Mouse (Mus musculus) layer of hippocampus, adult 8-10 months (tissue): ENCODE measurements at regions not wholly inside any gene's neighbourhood (a gene's known extent, or its start where the extent isn't known, plus 50 kb on each side); places are given as distances from the start of the nearest gene placed in this dataset.
A peak's percentile ranks its signal among the peaks of the same experiment; 100 is the strongest.

Experiments
- DNase-seq, 2 experiments: peaks; one replicate each; pipeline ENCODE4 v3.0.0; 2022; ENCODE audit warnings: low spot score in 2 of 2

DNA sequence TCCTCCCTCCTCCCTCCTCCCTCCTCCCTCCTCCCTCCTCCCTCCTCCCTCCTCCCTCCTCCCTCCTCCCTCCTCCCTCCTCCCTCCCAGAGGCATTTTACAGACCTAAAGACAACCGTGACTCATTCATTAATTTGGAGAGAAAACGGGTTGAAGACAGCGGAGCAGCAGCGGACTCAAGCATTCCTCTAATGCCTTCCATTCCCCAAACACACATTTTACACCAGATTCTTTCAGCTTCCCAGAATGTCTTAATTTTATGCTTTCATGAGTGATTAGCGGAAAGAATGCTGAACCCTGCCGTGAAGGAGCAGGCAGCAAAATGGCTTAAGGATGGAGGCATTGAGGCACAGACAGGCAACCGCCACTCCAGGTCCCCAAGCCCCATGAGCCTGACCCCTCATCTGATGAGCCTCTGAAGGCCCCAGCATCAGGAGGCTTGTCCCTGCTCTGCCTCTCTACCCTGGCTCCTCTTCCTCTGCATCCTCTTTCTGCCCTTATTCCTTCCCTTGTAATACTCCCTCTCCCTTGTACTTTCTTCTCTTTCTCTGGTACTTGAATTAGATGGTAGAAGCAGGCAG lies 192.5 kb downstream of the Cdc5l start:
- DNase-seq: no peak

DNA sequence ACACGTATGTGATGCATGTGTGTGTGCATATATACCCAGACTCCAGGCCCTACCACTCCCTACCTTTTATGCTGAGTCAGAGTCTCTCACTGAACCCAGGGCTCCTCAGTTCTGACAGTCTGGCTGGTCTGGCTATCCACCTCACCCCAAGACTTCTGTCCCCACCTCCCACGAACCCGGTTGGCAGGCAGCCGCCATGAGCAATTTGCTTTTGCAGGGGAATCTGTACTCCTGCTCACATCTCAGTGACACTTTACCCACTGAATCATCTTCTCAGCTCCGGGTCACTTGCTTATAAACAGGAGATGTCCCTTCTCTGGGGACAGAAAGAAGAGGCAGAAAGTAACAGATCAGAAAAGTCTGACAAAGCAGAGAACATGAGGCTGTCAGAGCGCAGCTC lies 193.0 kb downstream of the Cdc5l start:
- no peak for DNase-seq

DNA sequence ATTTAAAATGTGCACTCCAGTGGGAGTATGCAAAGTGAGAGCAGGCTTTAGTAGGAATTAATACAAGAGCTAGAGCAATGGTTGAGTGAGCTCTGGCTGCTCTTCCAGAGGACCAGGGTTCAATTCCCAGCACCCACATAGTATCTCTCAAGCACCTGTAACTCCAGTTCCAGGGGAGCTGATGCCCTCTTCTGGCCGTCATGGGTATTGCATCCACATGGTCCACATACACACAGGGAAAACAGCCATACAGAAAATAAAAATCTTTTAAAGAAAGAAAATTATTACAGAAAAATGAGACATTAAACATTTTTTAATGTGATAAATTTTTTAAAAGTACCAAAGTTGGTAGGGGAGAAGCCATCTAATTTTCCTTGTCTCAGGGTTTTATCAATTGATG lies 196.3 kb downstream of the Cdc5l start:
- DNase-seq: no peak

DNA sequence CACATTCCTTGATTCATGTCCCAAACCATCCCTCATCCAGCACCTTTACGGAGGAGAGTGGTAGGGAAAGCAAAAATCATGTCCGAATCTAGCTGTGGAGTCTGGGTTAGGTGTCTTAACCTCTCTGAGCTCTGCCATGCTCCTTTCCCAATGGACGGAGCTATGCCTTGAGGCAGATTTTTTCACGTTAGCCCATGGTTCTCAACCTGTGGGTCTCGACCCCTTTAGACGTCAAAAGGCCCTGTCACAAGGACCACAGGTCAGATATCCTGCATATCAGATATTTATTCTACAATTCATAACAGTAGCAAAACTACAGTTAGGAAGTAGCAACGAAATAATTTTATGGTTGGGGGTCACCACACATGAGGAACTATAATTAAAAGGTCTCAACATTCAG lies 198.1 kb downstream of the Cdc5l start:
- no peak for DNase-seq

DNA sequence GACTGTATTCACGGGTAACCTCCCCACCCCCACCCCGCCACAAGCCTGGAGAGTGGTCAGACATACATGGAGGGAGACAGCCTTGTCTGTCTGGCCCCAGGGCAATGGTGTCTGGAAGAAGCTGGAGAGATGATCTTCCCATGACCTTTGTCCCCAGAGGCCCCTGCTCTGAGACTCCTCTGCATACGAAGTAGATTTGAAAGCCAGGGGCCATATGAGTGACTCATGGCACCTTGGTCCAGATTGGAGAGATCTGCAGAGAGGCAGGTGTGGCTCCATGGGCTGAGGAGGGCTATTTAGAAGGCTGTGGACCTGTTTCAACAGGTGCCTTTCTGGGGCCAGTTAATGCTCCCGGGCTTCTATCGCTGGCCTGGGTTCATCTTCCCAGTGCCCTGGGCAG lies 200.7 kb downstream of the Cdc5l start:
- no peak for DNase-seq

DNA sequence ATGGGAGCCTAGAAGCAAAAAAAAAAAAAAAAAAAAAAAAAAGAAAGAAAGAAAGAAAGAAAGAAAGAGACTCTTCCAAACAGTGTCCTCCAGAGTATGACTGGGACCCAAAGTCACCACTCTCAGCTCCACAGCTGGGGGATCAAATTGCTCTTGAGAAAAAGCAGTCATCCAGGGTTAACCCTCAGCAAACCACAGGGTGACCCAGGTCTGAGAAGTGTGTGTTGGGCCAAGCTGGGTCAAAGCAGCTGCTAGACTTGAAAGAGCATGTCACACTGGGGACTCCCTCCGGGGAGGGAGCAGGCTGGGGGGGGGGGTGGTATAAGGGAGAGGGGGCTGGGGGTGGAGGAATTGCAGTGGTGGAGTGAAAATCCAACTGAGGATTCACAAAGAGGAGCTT lies 206.3 kb downstream of the Cdc5l start:
- DNase-seq: no peak

DNA sequence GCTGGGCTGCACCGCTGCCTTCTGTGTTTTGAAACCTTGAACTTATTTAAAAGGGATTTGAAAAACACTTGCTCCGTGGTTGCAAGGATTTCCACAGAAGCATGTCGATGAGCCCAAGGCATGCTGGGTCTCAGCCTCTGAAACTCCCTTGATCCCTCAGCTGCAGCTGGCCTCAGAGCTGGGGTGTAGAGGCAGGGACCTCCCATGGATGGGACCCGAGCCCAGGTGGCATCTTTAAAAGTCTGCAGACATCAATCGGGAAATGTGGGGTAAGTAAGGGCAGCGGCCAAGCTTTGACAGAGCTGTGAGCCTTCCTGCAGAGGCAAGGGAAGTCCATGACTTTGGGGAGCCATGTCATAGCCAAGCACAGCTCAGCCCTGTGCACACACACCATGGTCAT lies 207.1 kb downstream of the Cdc5l start:
- no peak for DNase-seq

DNA sequence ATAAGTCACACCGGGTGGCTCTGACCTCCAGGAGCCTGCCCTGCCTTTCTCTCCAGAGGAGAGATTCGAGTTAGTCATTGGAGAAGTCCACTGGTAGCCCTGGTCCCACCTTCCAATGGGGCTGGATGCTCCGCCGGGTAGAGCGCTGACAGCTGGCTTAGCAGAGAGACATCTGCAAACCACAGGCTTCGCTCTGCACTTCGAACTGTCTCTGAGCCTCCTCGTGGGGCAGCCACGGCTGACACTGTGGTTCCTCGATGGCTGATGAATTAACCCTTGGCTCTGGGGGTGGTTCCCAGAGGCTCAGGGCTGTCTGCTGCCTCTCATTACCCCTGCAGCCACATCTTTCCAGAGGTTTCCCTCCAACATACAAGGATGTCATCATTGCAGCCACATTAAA lies 211.9 kb downstream of the Cdc5l start:
- DNase-seq: no peak

DNA sequence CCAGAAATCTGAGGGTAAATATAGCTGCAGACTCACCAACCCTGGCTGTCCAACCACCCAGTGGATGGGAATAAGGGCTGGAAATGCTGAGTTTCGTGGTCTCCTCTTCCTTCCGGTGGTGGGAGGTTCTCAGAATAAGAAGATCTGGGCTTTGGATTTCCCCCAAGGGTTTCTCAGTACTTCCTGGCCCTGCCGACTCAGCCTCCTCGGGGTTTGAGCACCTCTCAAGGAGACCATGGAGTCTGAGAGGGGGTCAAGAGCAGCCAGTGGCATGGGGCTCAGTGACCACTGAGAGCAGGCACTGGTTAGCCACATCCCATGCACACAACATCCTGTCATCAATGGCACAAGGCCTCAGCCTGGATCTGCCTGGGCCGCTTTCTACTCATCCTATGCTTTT lies 216.4 kb downstream of the Cdc5l start:
- DNase-seq: no peak

DNA sequence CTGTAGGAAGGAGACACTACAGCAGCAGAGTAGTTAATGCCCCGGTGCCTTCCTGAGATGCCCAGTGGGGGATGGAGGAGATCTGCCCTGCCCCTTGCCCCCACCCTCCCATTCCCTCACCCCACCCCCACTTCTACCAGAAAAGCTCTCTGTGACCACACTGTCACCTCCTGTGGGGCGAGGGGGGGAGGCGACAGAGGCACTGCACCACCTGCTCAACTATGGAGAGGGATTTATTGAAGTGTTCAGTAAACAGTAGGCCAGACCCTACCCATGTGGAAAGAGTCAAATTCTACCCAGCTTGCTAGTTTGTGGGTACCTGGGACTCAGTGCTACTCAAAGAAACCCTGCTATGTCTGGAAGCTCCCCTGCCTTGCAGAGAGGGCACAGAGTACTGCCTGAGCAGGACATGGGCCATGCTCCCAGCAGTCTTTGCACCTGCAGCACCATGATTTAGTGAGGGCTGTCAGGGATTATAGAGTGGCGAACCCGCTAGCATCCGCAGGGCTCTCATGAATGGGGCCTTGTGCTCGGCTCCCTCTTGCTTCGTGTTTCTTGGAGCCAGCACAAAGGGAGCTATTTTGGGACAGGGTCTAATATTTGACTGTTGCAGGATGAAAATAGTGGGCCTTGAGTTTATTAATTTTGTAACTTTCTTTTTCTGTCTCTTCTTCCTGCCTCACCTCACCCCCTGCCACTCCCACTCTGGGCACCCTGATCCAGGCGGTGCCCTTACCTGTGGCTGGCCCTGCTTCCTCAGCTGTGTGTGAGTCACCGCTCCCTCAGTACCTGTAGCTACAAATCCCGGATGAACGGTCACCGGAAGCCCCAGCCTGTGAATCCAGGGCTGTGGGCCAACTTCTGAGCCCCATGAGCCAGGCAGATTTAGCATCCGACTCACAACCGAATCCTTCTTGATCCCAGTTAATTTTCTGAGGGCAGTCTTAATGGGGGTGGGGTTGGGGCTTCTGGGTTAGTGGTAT lies 218.2 kb downstream of the Cdc5l start:
- DNase-seq: no peak

DNA sequence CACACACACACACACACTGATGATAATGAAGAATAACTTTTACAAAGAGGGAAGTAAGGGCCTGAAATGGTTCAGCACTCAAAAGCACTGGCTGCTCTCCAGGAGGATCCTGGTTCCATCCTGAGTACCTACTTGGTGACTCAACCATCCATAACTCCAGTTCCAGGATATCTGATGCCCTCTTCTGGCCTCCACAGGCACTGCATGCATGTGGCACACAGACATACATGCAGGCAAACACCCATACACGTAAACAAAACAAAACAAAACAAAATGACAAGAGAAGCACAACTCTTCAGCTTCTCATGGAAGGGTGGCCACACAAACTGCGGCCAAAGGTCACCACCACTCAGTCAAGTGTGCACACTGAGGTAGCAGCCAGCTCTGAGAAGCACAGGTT lies 222.6 kb downstream of the Cdc5l start:
- DNase-seq: no peak

DNA sequence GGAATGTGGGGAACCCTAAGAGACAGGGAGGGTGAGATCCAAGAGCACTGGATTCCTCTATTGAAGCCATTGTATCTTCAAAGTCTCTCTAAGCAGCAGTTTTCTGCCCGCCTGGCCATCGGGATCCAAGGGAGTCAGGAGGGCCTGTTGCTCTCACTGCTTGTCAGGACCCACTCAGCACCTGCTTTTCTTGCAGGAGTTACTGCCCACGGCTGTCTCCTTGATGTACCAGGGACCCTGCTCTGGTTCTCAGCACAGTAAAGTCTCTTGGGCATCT lies 224.2 kb downstream of the Cdc5l start:
- DNase-seq: no peak

DNA sequence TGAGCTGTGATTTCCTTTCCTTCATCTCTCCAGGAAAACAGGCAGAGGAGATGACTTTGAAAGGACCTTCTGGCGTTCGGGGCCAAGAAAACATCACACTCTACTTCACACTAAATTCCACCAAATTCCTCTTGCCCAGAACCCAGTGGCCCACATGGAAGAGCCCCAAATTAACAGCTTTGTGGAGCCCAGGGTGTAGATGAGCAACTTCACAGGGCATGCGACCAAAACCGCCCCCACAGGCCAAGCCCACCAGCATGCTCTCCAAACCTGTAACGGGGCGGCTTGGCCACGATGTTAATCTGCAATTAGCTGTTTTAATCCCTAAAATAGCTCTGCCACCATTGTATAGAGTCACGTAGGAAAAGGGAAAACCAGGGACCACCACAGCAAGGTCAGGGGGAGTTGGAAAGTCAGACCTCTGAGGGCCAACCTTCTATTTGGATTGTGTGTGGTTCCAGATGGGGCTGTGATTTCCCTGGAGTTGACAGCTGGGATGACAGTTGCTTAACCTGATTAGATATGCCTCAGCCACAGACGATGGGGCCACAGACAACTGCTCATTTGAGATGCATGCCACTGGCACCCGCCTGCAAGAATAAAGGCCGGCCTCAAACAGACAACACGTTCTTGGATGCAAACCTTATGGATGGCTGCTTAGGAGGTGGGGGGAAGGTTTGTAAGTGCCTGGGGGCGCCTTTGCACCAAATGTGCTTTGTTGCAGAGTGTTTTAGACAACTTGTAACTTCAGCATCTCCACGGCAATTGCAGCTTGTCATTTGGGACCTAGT lies 224.7 kb downstream of the Cdc5l start:
- DNase-seq: peak; percentile 28 to 29

DNA sequence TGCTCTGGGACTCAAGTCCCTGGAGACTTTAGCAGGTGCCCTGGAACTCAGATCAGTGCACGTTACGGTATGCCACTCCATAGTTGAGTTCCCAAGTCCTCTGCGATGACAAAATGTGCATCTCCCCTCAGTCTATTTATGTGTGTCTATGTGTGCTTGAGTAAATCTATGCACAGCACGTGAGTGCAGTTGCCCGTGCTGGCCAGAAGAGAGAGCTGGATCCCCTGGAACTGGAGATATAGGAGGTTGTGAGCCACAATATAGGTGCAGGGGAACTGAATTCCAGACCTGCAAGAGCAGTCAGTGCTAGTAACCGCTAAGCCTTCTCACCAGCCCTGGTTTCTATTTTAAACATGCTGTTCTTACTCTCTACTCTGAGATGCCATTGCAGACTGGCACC lies 237.8 kb downstream of the Cdc5l start:
- DNase-seq: no peak

DNA sequence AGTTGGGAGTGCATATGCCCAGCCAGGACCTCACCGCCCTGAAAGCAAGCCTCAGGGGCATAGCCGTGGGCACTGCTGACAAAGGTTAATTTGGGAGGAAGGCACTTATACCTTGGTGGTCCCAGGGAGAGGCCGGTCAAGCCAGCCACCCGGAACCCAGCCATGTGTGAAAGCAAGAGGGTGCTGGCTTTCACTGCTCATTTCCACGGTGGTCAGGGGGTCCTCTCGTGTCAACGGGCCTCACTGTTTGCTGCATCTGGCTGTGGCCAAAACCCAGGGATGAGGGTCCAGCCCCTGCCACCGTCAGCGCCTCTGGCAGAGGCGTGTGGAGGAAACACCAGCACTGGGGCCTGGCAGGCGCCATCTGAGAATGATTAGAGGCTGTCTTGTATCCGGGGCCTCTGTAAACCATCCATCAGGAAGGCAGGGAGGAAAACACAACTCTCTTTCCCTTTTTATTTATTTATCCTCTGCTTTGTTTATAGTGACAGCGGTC lies 238.7 kb downstream of the Cdc5l start:
- no peak for DNase-seq

DNA sequence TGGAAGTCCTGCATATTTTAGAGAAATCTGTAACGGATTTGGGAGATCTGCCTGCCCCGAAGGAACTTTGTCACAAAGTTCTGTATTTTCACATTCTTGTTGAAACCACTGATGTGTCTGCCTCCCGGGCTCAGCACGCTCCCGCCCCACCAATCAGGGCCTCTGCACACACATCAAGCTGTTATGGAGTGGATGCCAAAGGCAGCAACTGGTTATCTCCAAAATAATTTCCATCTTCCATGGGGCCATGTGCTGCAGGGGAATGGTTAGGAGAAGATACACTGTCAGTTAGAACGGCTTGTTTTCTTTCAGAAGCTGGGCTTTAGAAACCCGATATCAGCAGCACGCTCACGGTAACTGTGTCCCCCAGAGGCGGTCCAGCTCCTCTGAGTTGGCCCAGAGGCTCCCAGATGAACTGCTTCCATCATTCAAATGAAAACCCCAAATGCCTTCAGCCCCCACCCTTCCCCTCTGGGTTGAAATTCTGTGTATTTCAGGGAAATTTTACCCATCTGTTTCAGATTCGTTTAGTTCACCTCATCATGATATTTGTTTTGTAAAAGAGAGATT lies 240.0 kb downstream of the Cdc5l start:
- peak; percentile 40 to 61 for DNase-seq

DNA sequence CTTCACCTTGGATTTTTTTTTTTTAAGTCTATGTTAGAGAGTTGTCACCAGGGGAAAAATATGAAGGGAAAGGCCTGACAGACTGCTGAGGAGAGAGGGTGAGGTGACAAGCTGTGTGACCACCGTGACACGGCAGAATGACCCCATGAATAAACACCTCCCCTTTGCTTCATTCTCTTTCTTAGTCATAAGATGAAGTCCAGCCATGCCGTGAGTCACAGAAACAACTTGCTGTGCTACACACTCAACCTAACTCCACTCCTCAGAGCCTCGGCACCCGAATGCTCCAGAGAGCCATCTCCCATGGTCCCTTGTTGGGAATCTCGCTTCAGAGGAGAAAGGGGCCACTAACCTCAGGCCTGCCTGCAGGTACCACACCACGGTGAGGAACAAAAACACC lies 246.1 kb downstream of the Cdc5l start:
- no peak for DNase-seq

DNA sequence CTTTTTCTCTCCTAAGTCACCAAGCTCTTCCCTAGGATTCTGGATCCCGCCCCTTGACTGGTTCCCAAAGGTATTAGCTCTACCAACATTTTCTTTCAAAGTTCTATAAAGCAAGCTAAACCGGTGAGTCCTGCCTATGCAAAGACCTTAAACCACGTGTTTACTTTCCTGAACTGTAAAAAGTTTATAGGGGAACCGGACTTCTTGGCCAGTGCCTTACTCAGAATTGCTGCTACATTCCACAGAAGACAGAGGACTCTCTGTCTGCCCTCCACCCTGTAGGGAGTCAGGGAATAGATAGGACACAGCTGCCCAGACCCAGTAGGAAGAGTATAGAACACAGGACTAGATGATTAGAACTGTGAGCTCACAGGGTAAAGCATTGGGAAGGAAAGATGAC lies 257.2 kb downstream of the Cdc5l start:
- DNase-seq: no peak

DNA sequence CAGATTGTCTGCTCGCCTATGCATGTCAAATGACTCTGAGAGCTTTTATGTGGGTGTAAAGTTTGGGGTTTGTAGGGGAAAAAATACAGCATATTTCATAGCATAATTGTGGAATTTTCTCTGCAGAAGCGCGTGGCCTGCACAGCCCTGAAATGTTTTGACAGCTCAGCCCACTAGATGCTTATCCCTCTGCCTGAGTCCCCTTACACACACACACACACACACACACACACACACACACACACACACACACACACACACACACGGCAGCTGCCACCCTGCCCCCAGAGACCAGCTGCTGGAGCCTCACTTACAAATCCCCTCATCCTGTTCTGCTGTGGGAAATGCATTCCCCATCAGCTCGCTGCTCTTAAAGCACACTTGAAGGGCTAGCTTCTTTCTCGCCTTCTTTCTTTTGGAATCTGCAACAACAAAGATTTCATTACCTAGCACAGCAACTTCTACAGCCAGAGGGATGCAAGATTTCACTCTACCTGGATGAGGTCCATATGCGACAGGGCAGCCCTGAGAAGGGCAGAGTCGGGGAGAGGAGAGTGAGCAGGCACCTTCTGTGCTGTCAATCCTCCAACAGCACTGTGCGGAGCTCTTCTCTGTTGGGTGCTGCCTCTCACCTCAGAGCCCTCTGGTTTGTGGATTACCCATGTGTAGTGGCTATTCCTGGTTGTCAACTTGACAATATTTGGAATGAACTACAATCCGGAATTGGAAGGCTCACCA lies 264.1 kb downstream of the Cdc5l start:
- DNase-seq: peak; percentile 48 to 60
